Mouse (Mus musculus): Measurements from ENCODE around the gene Slc2a3. TPM values are rescaled to one million over a fixed set of nuclear protein-coding genes. Genes with fewer than 3 reads are reported as not detected.
"Not testable (repeated sequence)": the region's sequence is repeated elsewhere in the genome, so short reads cannot be mapped to it uniquely, and the experiment has no call there.

Slc2a3 gene
- polyA plus RNA-seq, 1 experiment from 2014 or later, result 24.4 TPM

GRCm38 (mm10) chr6:122707036-122707800 lies 94.2 kb downstream of the Slc2a3 start, which contains the start of gene Nanog:
Gene Nanog (plus strand): TSS chr6:122707489.
- Histone ChIP-seq H3K4me3 (ENCODE audit: low read depth, low read length) (no peak within 1 kb of the TSS), H3K9me3 (ENCODE audit: control insufficient read depth, low read length) (no peaks in the 10 kb centered on the region), H3K27ac (ENCODE audit: low read depth, low read length) (no peak within 1 kb of the TSS), H3K4me2 (no peak within 1 kb of the TSS), H3K9ac (ENCODE audit: low read length) (no peak within 1 kb of the TSS), H3K36me3 (ENCODE audit: control insufficient read depth, insufficient read depth, low read length) (no peaks in the 10 kb centered on the region), H3K27me3 (ENCODE audit: control insufficient read depth, insufficient read depth, low read length) (no peaks in the 10 kb centered on the region; the same call in 1 of the 2 replicates), H3K4me1 (ENCODE audit: control insufficient read depth, insufficient read depth, low read length) (peaks cover 5% of the 10 kb centered on the region)
- DNase-seq (ENCODE audit: low spot score, missing footprints), result peak; percentile 65
- WGBS, result 16% methylated on average over 12 of the region's 12 CpGs
- no peak for ATAC-seq (ENCODE audit: low FRiP score)

- no peak for ATAC-seq (ENCODE audit: low FRiP score)
- H3K4me3 ChIP-seq (ENCODE audit: low read depth, low read length), result no peak overlapping the region
- no peaks in the 10 kb centered on the region for H3K36me3 ChIP-seq (ENCODE audit: control insufficient read depth, insufficient read depth, low read length)
- peak; percentile 66 for DNase-seq (ENCODE audit: low spot score, missing footprints)
- H3K4me1 ChIP-seq (ENCODE audit: control insufficient read depth, insufficient read depth, low read length), result peaks cover 5% of the 10 kb centered on the region
- H3K9me3 ChIP-seq (ENCODE audit: control insufficient read depth, low read length), result no peaks in the 10 kb centered on the region
- no peak overlapping the region for H3K4me2 ChIP-seq
- no peak overlapping the region for H3K9ac ChIP-seq (ENCODE audit: low read length)
- 61% methylated on average over 12 of the region's 12 CpGs for WGBS
- no peaks in the 10 kb centered on the region; the same call in 1 of the 2 replicates for H3K27me3 ChIP-seq (ENCODE audit: control insufficient read depth, insufficient read depth, low read length)
- no peak overlapping the region for H3K27ac ChIP-seq (ENCODE audit: low read depth, low read length)
These were observed 95.1 kb downstream of the Slc2a3 start for GRCm38 (mm10) chr6:122706337-122706840.

- Histone ChIP-seq H3K27me3 (ENCODE audit: control insufficient read depth, insufficient read depth, low read length) (no peaks in the 10 kb centered on the region; the same call in 1 of the 2 replicates), H3K4me3 (ENCODE audit: low read depth, low read length) (no peak overlapping the region), H3K4me1 (ENCODE audit: control insufficient read depth, insufficient read depth, low read length) (peaks cover 5% of the 10 kb centered on the region), H3K4me2 (no peak overlapping the region), H3K9me3 (ENCODE audit: control insufficient read depth, low read length) (no peaks in the 10 kb centered on the region), H3K27ac (ENCODE audit: low read depth, low read length) (no peak overlapping the region), H3K36me3 (ENCODE audit: control insufficient read depth, insufficient read depth, low read length) (no peaks in the 10 kb centered on the region), H3K9ac (ENCODE audit: low read length) (no peak overlapping the region)
- WGBS, result 22% methylated on average over 1 of the region's 1 CpGs
- ATAC-seq (ENCODE audit: low FRiP score) (no peak), DNase-seq (ENCODE audit: low spot score, missing footprints) (peak; percentile 76)
These were observed 97.7 kb downstream of the Slc2a3 start for GRCm38 (mm10) chr6:122703706-122704105.

DNA sequence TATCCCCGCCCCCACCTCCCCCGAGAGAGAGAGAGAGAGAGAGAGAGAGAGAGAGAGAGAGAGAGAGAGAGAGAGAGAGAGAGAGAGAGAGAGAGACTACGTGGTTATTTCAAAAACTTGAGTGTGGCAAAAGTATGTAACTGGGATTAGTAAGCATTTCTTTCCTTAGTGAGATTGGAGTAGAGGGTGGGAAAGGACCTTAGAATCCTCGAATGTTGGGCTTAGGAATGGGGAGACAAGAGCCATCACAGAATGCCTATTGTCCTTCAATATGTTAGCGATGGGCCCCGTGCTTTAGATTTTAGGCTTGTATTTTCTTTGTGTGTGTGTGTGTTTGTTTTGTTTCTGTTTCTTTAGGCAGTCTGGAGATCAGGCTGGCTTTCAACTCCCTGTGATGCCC lies 98.2 kb downstream of the Slc2a3 start:
- Histone ChIP-seq H3K36me3 (ENCODE audit: control insufficient read depth, insufficient read depth, low read length) (no peaks in the 10 kb centered on the region), H3K4me2 (no peak overlapping the region), H3K4me1 (ENCODE audit: control insufficient read depth, insufficient read depth, low read length) (peaks cover 5% of the 10 kb centered on the region), H3K9ac (ENCODE audit: low read length) (no peak overlapping the region), H3K9me3 (ENCODE audit: control insufficient read depth, low read length) (no peaks in the 10 kb centered on the region), H3K4me3 (ENCODE audit: low read depth, low read length) (no peak overlapping the region), H3K27ac (ENCODE audit: low read depth, low read length) (no peak overlapping the region), H3K27me3 (ENCODE audit: control insufficient read depth, insufficient read depth, low read length) (no peaks in the 10 kb centered on the region; the same call in 1 of the 2 replicates)
- DNase-seq (ENCODE audit: low spot score, missing footprints), result peak; percentile 83
- no peak for ATAC-seq (ENCODE audit: low FRiP score)
- WGBS, result 14% methylated on average over 6 of the region's 6 CpGs

DNA sequence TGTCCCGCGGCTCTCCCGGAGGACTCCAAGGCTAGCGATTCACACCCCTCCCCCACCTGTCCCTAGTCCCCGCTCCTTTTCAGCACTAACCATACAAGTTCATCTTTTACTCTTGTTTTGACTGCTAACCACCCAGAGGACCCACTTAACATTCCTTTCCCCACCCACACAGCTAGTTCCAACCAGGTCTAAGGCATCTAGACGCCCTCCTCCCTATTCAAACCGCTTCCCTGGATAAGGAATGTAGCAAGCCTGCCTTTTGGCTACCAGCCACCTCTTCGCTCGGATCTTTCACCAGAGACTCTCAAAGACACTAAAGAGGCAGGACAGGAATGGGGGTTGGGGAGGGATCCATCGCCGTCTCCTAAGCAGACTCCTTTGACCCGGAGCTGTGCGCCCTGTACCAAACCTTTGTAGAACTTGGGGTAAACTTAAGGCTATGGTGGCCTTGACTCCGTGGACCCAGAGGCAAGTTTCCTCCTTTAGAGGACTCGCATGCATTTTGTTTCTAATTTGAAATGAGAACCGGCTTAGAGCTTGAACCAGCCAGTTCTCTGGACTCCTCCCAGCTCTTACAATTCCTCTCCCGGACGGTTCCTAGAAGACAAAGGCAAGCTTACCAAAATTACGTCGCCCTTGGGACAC lies 98.8 kb downstream of the Slc2a3 start:
- Histone ChIP-seq H3K36me3 (ENCODE audit: control insufficient read depth, insufficient read depth, low read length) (no peaks in the 10 kb centered on the region), H3K9me3 (ENCODE audit: control insufficient read depth, low read length) (no peaks in the 10 kb centered on the region), H3K27ac (ENCODE audit: low read depth, low read length) (no peak overlapping the region), H3K9ac (ENCODE audit: low read length) (peak overlapping the region; percentile 20), H3K4me1 (ENCODE audit: control insufficient read depth, insufficient read depth, low read length) (peaks cover 5% of the 10 kb centered on the region), H3K4me2 (peak overlapping the region; percentile 30; the same call in 1 of the 2 replicates), H3K4me3 (ENCODE audit: low read depth, low read length) (no peak overlapping the region), H3K27me3 (ENCODE audit: control insufficient read depth, insufficient read depth, low read length) (no peaks in the 10 kb centered on the region)
- DNase-seq (ENCODE audit: low spot score, missing footprints) (peak; percentile 92), ATAC-seq (ENCODE audit: low FRiP score) (peak; percentile 48; the same call in 1 of the 2 replicates)
- 5% methylated on average over 20 of the region's 20 CpGs for WGBS

DNA sequence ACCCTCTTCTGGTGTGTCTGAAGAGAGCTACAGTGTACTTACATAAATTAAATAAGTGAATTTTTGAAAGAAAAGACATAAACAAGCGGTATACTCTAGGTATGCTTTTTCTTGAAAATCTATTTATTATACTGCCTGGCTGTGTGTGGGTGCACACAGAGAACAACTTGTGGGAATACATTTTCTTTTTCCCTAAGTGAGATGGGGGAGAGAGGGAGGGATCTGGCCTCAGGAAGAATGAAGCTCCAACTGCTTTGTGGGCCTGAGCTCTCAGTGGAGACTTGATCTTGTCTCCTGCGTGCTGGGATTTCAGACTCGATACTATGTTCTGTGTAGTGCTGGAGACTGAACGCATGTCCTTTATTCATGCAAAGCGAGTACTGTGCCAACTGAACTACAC lies 99.6 kb downstream of the Slc2a3 start:
- no peak overlapping the region for H3K4me2 ChIP-seq
- no peak for ATAC-seq (ENCODE audit: low FRiP score)
- H3K9me3 ChIP-seq (ENCODE audit: control insufficient read depth, low read length), result no peaks in the 10 kb centered on the region
- H3K27ac ChIP-seq (ENCODE audit: low read depth, low read length), result no peak overlapping the region
- H3K36me3 ChIP-seq (ENCODE audit: control insufficient read depth, insufficient read depth, low read length), result no peaks in the 10 kb centered on the region
- WGBS, result 78% methylated on average over 5 of the region's 5 CpGs
- no peak for DNase-seq (ENCODE audit: low spot score, missing footprints)
- no peak overlapping the region for H3K9ac ChIP-seq (ENCODE audit: low read length)
- peaks cover 5% of the 10 kb centered on the region for H3K4me1 ChIP-seq (ENCODE audit: control insufficient read depth, insufficient read depth, low read length)
- no peak overlapping the region for H3K4me3 ChIP-seq (ENCODE audit: low read depth, low read length)
- no peaks in the 10 kb centered on the region for H3K27me3 ChIP-seq (ENCODE audit: control insufficient read depth, insufficient read depth, low read length)

- H3K4me3 ChIP-seq (ENCODE audit: low read depth, low read length); H3K9me3 ChIP-seq (ENCODE audit: control insufficient read depth, low read length); H3K36me3 ChIP-seq (ENCODE audit: control insufficient read depth, insufficient read depth, low read length); H3K9ac ChIP-seq (ENCODE audit: low read length); DNase-seq (ENCODE audit: low spot score, missing footprints); ATAC-seq (ENCODE audit: low FRiP score); H3K27ac ChIP-seq (ENCODE audit: low read depth, low read length); H3K27me3 ChIP-seq (ENCODE audit: control insufficient read depth, insufficient read depth, low read length); H3K4me2 ChIP-seq; H3K4me1 ChIP-seq (ENCODE audit: control insufficient read depth, insufficient read depth, low read length): not testable (repeated sequence)
- 85% methylated on average over 2 of the region's 2 CpGs for WGBS
These were observed 101.8 kb downstream of the Slc2a3 start for GRCm38 (mm10) chr6:122699628-122700027.

- 90% methylated on average over 3 of the region's 3 CpGs for WGBS
- H3K4me3 ChIP-seq (ENCODE audit: low read depth, low read length), result no peak overlapping the region
- no peaks in the 10 kb centered on the region for H3K9me3 ChIP-seq (ENCODE audit: control insufficient read depth, low read length)
- no peaks in the 10 kb centered on the region for H3K27me3 ChIP-seq (ENCODE audit: control insufficient read depth, insufficient read depth, low read length)
- DNase-seq (ENCODE audit: low spot score, missing footprints) (peak; percentile 57), ATAC-seq (ENCODE audit: low FRiP score) (no peak)
- no peak overlapping the region for H3K27ac ChIP-seq (ENCODE audit: low read depth, low read length)
- H3K9ac ChIP-seq (ENCODE audit: low read length), result no peak overlapping the region
- H3K4me2 ChIP-seq, result no peak overlapping the region
- H3K36me3 ChIP-seq (ENCODE audit: control insufficient read depth, insufficient read depth, low read length), result no peaks in the 10 kb centered on the region
- no peaks in the 10 kb centered on the region for H3K4me1 ChIP-seq (ENCODE audit: control insufficient read depth, insufficient read depth, low read length)
These were observed 106.0 kb downstream of the Slc2a3 start for GRCm38 (mm10) chr6:122695398-122695797.

DNA sequence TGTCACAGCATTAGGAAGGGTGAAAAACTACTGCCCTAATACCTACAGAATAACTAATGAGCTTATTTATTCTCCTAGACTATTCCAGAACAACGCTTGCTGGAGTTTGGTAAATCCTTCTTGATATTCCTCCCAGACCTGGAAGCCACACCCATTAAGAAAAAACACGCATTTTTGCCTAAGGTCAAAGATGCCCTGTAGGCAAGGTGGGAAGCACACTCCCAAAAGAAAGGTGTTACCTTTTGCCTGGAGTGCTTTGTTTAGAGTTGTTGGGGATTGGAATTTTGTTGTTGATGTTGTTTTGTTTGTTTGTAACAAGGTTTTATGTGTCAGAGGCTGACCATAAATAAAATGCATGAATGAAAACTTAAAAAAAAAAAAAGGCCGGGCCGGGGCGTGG lies 111.4 kb downstream of the Slc2a3 start:
- no peak for DNase-seq (ENCODE audit: low spot score, missing footprints)
- ATAC-seq (ENCODE audit: low FRiP score), result no peak
- H3K4me3 ChIP-seq (ENCODE audit: low read depth, low read length), result no peak overlapping the region
- H3K9ac ChIP-seq (ENCODE audit: low read length), result no peak overlapping the region
- no peak overlapping the region for H3K27ac ChIP-seq (ENCODE audit: low read depth, low read length)
- H3K4me2 ChIP-seq, result no peak overlapping the region
- 91% methylated on average over 5 of the region's 5 CpGs for WGBS
- H3K27me3 ChIP-seq (ENCODE audit: control insufficient read depth, insufficient read depth, low read length), result no peaks in the 10 kb centered on the region
- no peaks in the 10 kb centered on the region for H3K9me3 ChIP-seq (ENCODE audit: control insufficient read depth, low read length)
- H3K4me1 ChIP-seq (ENCODE audit: control insufficient read depth, insufficient read depth, low read length), result no peaks in the 10 kb centered on the region
- H3K36me3 ChIP-seq (ENCODE audit: control insufficient read depth, insufficient read depth, low read length), result no peaks in the 10 kb centered on the region
